Mouse (Mus musculus): Measurements from ENCODE around the gene Rnf216.

The Rnf216 gene

DNA sequence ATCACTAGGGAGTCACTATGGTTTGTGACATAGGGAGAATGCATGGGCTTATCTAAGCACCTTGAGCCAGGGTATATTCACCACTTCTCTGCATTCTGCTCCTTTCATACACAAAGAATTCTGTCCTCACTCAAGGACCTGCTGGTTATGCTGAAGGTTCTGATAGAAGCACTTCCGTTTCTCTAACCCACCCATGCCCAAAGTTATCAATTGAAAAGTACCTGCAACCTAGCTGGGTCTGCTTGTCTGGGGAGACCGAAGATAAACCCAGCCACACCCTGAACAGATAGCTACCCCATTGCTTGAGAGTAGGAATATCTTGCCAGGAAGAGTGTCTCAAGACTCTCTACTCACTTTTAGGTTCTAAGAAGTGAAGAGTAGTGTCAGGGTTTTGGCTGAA is 60.1 kb downstream of the Rnf216 start:
- DNase-seq = peak; percentile 55

DNA sequence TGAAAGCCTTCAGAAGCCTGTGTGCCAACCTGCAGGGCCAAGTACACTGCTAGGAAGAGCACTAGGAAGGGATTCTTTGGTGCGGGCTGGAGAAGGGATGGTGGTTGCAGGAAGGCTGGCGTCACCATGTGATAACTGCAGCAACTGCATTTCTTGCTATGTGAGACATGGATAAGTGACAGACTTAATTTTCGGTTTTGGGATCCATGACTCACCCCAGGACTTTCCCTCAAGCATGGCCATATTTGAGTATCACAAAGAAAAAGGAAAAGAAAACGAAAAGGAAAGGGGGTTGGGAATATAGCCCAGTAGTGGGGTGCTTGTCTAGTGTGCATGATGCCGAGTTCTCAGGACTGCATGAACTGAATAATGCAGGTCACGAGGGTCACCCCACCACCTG is 60.9 kb downstream of the Rnf216 start:
- peak; percentile 52 for DNase-seq

DNA sequence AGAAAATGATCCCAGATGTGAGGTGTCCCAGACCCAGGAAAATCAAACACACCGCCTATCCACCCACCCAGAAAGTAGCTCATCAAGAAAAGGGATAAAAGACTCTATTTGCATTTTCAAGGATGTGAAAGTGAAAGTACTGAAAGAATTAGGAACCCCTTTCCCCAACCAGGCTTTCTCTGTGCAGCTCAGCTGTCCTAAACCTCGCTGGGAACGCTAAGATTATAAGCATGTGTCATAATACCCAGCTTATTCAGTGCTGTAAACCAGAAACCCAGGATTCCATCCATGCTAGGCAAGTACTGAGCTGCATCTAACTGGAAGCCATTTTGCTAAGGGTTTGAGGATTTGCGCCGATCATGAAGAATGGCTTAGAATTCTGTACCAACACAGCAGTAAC is 62.5 kb downstream of the Rnf216 start:
- DNase-seq = peak; percentile 93

DNA sequence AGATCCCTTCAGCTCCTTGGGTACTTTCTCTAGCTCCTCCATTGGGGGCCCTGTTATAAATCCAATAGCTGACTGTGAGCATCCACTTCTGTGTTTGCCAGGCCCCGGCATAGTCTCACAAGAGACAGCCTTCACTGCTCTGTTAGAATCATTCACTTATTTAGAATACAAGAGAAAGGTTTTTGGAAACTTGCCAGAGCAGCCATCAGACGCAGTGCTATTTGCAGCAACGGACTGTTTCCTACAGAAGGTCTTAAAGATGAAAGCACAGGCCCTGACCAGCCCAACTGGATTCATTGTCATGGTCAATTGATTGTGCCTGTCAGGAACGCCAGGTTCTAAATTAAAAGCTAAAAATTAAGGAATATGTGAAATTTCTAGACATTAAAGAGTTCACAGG is 63.0 kb downstream of the Rnf216 start:
- DNase-seq = no peak

DNA sequence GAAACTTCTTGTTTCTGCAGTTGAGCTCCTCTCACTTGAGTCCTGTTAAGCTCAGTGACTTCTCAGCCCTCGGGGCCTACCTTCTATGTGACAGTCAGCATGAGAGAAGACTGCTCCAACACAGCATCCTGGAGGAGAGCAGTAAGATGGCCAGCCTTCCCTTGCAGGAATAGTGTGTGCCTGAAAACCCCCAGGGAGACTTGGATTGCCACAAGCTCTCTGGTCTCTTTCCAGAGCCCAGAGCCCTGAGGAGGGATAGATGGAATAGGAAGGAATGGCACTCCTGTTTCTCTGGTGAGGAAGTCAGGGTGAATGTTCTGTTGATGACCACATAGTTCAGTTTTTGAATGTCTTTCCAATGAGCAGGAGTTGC is 63.8 kb downstream of the Rnf216 start:
- DNase-seq = peak; percentile 92

DNA sequence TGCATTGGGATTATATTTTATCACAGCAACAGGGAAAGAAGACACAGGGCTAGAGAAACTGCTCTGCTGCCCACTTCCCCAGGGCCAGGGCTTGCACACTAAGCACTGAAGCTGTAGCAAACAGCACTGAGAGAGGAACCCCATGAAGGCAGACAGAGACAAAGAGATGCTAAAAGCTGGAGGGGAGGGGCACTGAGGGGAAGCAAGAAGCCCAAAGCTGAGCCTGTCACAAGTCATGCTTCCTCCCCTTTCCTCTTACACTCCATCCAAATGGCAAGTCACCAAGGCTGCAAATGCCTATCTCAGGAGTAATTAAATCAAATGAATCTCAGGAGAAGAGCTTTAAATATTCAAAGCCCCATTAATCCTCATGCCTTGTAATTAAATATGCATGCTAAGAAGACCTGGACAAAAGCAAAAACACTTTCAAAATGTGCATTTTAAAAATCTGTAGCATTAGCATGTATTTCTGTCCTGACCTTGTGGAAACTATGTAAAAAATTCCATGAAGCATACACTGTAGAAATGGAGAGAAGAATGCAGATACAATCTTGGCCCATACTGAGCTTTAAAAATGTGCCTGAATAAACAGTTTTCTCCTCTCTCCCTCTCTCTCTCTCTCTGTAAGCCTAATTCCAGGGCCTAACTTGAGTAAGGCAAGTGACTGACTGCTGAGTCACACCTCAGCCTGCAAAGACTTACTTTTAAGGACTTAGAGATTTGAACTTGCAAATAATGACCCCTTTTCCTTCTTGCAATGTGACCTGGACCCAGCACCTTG is 64.4 kb downstream of the Rnf216 start:
- peak; percentile 95 for DNase-seq

DNA sequence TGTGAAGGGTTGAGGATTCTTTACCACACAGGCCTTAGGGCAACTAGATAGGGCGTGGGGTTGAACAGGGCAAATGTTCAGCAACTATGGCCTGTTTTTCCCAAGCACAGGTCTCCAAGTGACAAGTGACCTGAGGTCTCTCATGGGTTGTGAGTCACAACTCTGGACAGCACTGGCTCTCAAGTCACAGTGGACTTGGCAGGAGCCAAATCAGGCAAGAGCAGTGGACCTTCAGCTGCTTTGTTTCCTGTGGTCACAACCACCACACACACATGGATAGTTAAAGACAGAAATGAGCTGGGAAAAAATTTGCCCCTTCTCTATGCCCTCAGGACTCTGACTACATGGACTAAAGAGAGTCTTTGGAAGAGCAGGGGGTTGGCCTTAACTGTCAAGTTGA is 65.2 kb downstream of the Rnf216 start:
- peak; percentile 96 for DNase-seq

DNA sequence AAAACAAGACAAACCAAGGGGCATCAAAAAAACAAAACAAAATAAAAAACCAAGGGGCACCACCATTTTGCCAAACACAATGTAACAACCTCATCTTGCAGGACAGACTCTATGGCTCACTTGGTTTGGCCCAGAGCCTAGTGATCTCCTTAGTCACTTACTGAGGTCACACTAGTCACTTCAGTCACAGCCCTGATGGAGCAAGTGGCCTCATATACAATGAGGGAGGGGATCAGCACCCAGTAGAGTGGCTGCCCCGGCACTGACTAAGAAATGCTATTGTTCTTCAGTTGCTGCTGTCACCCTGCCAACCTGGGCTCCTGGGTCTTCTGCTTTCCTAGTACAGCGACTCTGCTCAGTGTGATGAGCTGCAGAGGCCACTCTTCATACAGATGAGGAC is 68.9 kb downstream of the Rnf216 start:
- DNase-seq = no peak

DNA sequence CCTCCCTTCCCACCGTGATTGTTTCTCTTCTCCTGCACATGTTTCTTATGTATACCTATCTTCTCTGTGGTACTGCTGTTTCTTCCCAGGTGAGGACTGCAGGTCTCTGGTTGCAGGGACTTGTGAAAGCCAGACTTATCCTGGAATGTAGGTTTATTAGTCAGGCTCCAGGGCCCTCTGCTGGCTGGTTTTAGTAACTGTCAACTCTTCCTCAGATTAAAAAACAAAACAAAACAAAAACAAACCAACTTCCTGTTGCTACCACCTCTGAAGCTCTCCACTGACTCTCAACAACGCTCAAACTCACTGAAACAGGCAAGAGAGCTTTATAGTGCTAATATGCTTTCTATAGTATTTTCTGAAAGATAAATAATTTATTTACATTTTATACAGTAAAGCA is 69.5 kb downstream of the Rnf216 start:
- no peak for DNase-seq

DNA sequence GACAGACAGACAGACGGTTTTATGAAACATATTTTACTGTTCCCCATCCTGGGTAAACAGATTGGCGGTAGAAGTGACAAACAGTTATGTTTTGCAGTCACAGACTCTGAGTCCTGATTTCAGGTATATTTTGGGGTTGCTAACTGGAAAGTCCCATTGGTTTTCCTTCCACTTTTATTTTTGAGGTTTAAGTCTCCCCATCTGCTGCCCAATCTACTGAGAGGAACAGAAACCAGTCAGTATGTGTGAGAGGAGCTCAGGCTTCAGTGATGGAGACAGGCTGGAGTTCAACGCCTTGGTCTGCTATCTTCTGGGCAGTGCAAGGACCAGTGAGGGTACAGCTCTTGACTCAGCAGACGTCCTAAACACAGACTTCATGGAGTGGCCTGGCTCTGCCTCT is 74.0 kb downstream of the Rnf216 start:
- no peak for DNase-seq

DNA sequence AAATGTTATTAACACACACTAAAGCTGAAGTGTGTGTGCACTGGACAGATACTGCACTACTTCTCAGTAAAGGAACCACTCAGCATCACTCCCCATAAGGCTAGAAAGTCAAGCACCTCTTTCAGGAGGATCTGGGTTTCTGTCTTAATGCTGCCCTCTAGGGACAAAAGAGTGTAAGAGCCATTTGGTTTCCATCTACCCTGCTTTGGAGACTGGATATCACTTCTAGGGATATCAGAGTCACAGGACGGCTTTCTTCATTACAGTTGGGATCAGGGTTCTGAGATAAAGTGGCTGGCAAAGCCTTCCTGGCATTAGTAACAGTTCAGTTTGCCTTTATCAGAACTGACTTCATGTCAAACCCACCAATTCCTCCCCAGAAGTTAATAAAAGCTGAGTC is 75.6 kb downstream of the Rnf216 start:
- DNase-seq = no peak

DNA sequence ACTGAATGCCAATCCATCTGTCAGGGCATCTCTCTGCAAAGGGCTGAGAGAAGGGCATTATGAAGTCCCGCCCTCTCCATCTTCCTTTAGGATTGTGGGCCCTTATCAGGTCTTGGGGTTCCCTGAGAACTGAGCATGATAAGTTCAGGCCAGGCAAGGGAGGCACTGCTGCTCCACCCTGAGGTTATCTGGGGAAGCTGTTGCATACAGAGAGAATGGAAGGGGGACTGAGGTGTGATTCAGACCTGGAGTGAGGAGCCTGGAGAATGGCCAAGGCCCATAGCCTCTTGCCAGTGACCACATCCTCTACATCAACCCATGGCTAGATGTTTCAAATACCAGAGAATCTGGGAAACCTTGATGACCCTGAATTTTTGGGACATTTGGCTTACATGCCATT is 76.7 kb downstream of the Rnf216 start:
- DNase-seq = no peak

DNA sequence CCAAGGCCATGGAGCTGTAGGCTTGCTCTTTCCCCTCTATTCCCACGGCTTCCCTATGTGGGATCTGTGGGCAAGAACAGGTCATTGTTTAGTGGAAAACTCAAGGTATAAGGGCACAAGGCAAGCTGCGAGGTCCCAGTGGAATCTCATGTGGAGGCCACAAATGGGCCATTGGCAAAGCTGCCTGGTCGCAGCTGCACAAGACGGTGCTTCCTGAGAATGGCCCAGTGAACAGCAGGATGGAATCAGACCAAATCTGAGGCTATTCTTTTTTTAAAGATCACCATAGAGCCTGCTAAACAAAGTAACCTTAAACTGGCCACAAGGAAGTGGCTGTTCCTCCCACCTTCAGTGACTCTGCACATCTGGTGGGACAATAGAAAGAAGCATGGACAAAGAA is 77.5 kb downstream of the Rnf216 start:
- DNase-seq = peak; percentile 94

DNA sequence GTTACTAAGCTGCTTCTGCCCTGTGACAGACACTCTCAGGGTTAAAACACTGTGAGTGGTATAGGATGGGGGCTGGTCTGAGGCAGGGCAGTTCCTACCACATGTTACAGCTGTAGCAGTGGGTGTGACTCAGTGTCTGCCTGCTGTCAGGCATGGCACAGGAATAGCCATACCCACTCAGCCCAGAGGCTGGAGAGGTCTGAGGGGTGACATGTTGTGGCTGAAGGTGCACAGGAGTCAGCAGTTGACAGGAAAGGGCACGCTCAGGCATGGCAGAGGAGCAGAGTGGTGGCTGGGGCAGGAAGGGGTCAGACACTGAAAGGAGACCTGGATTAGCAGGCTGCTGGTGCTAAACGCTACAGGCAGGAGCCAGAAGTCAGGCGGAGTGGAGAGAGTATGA is 78.7 kb downstream of the Rnf216 start:
- DNase-seq = no peak

DNA sequence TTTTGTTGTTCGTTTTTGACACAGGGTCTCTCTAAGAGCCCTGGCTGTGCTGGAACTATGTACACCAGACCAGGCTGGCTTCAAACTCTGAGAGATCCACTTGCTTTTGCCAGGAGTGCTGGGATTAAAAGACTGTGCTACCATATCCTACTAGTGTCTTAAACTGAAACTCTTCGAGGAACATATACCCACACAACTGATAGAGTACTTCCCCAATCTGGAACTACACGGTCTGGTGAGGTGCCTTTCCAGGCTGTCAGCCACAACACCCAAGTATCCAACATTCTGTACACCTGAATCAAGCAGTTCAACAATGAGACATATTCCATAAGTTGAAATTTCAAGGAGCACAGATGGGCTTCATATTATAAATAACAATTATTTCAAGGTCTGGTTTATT is 79.5 kb downstream of the Rnf216 start:
- no peak for DNase-seq

DNA sequence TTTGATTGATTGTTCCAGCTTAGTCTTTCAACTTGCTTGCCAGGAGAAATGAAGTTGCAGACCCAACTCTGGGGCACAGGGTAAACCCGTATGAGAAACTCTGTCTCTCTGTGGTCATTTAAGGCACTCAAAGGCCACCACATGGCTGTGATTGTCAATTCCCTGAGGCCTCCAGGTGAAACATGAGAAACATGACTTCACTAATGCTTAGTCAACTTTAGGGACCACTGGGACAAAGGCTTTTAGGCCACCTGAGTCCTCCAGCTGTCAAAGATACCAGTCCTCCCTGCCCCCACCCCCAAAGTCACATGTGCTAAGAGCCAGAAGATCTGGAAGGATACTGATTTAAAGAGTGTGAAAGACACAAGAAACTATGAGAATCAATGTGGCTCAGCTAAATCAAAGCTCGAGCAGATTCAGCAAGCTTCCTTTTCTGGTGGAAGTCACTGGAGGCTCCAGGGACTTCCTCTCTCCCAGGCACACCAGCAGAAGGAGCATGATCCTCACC is 80.1 kb downstream of the Rnf216 start:
- DNase-seq = no peak

DNA sequence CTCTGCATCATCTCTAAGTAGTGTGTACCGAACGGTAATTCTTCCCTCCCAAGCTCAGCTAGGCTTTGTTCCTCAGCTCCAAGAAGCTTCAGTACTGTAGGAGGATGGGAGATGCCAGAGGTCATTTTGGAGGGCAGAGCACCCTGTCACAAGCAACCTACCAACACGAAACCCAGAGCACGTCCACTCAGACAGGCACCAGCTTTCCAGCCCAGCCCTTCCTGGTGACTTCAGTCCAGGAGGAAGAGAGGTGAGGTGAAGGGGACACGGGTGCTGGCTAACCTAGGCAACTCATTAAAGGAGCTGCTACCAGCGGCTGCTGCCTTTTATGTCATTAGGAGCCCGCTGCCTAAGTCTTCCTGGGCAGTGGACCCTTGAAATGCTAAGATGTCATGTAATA is 81.1 kb downstream of the Rnf216 start:
- peak; percentile 91 for DNase-seq

DNA sequence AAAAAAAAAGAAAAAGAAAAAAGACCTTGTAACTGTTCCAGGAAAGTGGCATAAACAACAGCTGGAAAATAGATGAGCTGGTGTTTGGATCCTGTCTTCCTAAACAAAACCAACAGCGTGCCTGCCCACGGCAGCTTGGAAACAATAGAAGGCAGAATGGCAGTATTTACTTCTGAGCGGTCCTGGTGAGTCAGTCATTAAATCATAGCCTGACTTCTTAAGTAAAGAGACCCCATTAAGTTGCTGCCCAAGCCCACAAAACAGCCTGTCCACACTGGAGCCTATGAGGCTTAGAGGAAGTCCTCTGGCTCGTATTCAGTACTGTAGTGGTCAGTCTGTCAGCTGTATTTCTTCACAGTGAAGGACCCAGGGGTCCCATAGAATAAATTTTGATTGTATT is 81.6 kb downstream of the Rnf216 start:
- DNase-seq = no peak

DNA sequence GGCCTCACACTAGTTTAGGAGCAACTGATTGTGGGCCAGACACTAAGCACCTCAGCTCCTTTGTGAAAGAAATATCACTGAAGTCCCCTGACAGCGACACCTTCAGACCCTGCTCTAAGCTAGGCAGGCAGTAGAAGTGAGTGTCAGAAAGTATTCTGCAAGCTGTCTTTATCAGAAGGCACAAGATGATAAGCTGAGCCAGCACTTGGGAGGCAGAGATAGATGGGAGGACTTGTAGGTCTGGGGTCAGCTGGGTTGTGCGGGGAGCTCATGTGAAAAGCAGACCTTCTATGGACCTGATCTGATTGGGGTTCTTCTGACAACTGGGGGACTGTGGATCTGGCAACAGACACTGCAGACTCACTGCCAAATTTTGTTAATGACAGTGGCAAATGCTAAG is 88.9 kb downstream of the Rnf216 start:
- DNase-seq = no peak

DNA sequence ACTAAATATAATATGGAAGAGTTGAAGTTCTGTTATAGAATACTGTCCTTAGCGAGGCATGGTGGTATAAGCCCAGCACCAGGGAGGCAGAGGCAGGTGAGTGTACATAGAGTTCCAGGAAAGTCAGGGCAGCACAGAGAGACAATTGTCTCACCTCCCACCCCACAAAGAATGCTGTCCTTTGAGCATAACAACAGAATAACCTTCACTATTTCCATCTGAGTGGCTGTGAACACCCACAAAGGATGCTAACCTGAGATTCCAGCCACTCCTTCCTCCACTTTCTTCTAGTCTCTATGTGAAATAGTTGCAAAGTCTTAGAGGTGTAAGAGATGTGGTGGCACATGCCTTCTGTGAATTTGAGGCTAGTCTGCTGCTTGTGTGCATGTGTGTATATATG is 89.8 kb downstream of the Rnf216 start:
- no peak for DNase-seq

DNA sequence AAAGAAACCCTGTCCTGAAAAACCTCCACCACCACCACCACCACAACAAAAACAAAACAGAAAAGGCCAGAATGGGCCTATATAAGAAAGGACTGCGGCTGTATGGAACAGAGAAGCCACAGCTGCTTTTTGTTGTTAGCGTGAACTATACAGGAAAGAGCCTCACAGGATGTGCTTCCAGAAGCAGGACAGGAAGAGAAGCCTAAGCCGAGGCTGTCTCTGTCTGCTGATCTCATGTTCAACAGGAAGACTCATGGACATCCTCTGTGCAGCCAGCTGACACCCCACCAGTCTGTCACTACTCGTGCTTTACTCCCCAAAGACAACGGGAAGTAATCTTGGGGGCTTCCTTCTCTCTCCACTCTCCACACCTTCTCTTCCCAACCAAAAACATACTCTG is 95.4 kb downstream of the Rnf216 start:
- peak; percentile 95 for DNase-seq

DNA sequence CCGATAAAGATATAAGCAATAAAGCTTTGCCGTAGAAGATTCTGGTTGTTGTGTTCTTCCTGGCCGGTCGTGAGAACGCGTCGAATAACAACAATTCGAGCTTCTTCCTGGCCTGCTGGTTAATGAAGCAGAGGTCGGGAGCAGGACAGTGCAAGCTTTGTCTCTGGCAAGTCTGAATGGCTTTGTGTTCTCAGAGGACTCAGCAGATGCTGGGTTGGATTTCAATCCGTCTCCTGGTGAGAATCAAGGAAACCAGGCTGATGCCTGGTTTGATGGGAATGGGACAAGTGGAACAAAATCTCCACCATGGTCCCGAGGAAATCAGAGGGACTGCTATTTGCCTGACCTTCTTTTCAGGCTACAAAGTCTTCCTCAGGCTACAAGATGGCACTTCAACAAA is 103.4 kb downstream of the Rnf216 start:
- DNase-seq = no peak

DNA sequence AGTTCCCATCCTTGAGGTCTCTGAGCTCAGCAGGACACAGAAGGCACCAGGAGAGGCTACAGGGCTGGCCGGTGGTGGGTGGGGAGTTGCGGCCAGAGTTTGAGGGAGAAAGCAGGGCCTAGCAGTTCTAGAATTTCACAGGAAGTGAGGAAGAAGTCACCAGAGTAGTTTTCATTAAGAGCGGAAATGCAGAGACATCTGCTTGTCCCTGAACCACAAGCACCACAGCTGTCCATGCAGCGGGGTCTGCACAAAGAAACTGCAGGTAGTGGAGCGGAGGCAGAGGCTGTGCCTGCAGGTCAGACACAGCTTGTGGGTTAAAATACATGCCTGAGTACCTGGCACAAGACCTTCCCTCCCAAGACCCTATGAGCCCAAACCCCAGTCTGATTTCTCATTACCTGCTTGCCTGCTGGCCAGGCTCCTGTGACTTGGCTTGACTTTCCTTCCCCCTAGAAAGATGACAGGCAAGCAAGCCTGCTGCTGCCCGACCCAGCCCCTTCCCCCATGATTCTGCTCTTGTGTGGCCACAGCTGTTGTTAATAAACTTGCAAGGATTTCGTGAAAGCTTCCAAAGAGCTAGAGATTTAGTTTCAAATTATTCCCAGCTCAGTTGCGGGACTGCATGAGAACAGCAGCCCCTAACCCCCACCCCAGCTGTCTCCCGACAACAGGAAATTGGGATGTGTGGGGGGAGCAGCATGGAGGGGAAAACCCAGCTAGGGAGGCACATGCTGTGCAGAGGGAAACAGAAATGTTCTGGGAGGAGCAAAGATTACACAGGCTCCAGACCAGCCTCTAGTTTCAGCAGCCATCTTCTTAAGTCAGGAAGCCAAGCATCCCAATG is 111.9 kb downstream of the Rnf216 start:
- DNase-seq = peak; percentile 95

DNA sequence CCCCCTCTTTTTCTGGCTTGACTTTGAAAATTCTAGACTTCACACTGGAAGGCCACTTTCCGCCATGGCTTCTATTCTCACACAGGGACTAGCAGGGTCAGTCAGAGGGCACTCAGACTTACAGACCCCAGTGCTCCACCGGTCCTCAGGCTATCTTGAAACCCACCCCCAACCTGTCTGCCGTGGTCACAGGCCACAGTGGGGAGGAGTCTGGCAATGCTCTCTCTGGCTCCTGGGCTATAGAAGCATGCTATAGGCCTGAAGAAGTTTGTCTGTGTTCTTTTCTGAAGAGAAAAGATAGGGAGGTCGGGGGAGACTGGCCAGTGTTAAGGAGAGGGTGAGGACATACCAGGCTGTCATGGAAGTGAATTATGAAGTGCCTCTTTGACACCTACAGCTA is 112.7 kb downstream of the Rnf216 start:
- no peak for DNase-seq
